Mouse (Mus musculus) liver, embryonic 12.5 days (tissue): Measurements from ENCODE around the gene Olfr556. TPM values are rescaled to one million over a fixed set of nuclear protein-coding genes. Genes with fewer than 3 reads are reported as not detected.

ENCODE experiments used
- ATAC-seq: fragments of 200-750 bp; cut with Nextera tagmentation; 2 replicates; pipeline ENCODE4 v1.8.0; 2017; ENCODE audit warnings: moderate number of reproducible peaks, mild to moderate bottlenecking, moderate library complexity
- H3K27ac ChIP-seq: fragments of 300-500 bp; sonication (generic); 2 replicates; pipeline ENCODE4 v1.5.1; 2016; ENCODE audit warnings: mild to moderate bottlenecking
- H3K27me3 ChIP-seq: fragments of 300-500 bp; sonication (generic); replicated peaks from 2 replicates; pipeline ENCODE4 v1.6.1; 2016; ENCODE audit warnings: mild to moderate bottlenecking, moderate library complexity
- H3K36me3 ChIP-seq: fragments of 300-500 bp; sonication (generic); 2 replicates; pipeline ENCODE4 v1.6.1; 2016; ENCODE audit warnings: mild to moderate bottlenecking, moderate library complexity
- H3K4me1 ChIP-seq: fragments of 300-500 bp; sonication (generic); 2 replicates; pipeline ENCODE4 v1.6.1; 2016
- H3K4me2 ChIP-seq: fragments of 300-500 bp; sonication (generic); 2 replicates; pipeline ENCODE4 v1.6.1; 2016; ENCODE audit warnings: mild to moderate bottlenecking, moderate library complexity
- H3K4me3 ChIP-seq: fragments of 300-500 bp; sonication (generic); 2 replicates; pipeline ENCODE4 v1.5.1; 2016; ENCODE audit warnings: mild to moderate bottlenecking, moderate library complexity
- H3K9ac ChIP-seq: fragments of 300-500 bp; sonication (generic); 2 replicates; pipeline ENCODE4 v1.6.1; 2016; ENCODE audit warnings: mild to moderate bottlenecking, moderate library complexity
- H3K9me3 ChIP-seq: fragments of 300-500 bp; sonication (generic); replicated peaks from 2 replicates; pipeline ENCODE4 v1.6.1; 2016; ENCODE audit warnings: mild to moderate bottlenecking, moderate library complexity
- WGBS: fragments of 180-500 bp; shearing (Covaris S2); methylation state at CpG from one replicate; pipeline ENCODE4 v1.1.7; 2016; ENCODE audit not compliant: insufficient replicate concordance; 5-methylcytosine and 5-hydroxymethylcytosine counted together
- polyA plus RNA-seq: library from polyadenylated mRNA; unstranded; fragments of >200 nt; fragmentation: Nextera tagmentation; extraction: Ambion mirVana; gene quantifications from 2 replicates; pipeline ENCODE4 v1.2.1, GENCODE M21; 2016

Olfr556 gene
- polyA plus RNA-seq, 1 experiment from 2014 or later: not detected

DNA sequence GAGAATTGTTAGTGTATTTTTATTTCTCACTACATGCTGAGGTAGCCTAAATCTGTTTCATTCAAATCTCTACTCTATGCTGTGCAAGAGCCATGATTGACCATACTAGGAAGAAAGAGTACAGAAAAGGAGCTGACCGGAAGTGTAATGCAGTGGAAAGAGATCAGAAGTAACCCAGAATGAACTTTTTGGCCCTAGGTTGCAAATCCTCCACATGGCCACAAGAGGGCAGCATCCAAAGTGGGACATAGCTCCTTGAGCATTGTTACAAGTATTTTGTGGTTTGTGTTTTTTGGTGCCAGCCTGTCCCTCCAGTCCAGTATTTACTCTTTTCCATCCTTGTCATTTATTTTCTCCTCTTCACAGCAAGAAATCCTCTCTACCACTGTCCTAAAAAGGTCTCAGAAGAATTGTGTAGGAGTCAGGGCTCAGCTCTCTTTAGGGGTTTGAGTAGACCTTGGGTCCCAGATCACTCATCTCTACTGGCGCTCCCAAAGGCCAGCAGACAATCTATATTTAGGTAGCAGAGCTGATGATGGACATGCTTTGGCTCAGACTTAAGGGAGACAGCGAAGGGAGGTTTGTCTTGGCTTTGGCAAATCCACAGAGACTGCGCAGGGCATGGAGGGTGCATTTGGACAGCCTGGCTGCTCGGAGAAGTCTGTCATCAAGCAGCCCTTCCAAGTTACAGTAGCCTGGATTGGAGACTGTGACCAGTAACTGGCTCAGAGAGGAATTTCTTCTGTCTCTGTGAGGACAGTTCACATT lies 30.8 kb downstream of the Olfr556 start, which contains the start of gene Olfr557:
Gene Olfr557, plus strand, starts transcription at position 553 of the 768 bp plus-strand sequence.
- Histone ChIP-seq H3K4me2 (no peak within 1 kb of the TSS), H3K27me3 (no peaks in the 10 kb centered on the region), H3K9ac (no peak within 1 kb of the TSS), H3K36me3 (no peaks in the 10 kb centered on the region), H3K9me3 (no peaks in the 10 kb centered on the region), H3K4me3 (no peak within 1 kb of the TSS), H3K4me1 (no peaks in the 10 kb centered on the region), H3K27ac (no peak within 1 kb of the TSS)
- 67% methylated on average over 5 of the region's 5 CpGs for WGBS
- no peak for ATAC-seq

DNA sequence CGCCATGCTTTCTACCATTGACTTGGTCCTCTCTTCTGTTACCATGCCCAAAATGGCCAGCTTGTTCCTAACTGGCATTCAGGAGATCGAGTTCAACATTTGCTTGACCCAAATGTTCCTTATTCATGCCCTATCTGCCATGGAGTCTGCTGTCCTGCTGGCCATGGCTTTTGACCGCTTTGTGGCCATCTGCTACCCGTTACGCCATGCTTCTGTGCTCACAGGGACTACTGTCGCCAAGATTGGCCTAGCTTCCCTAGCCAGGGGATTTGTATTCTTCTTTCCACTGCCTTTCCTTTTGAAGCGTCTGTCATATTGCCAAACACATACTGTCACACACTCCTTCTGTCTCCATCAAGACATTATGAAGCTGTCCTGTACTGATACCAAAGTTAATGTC lies 33.8 kb downstream of the Olfr556 start:
- no peak overlapping the region for H3K27ac ChIP-seq
- no peak overlapping the region for H3K4me3 ChIP-seq
- 70% methylated on average over 7 of the region's 7 CpGs for WGBS
- H3K36me3 ChIP-seq: no peaks in the 10 kb centered on the region
- no peaks in the 10 kb centered on the region for H3K27me3 ChIP-seq
- H3K9me3 ChIP-seq: no peaks in the 10 kb centered on the region
- H3K4me1 ChIP-seq: no peaks in the 10 kb centered on the region
- no peak for ATAC-seq
- no peak overlapping the region for H3K9ac ChIP-seq
- no peak overlapping the region for H3K4me2 ChIP-seq

DNA sequence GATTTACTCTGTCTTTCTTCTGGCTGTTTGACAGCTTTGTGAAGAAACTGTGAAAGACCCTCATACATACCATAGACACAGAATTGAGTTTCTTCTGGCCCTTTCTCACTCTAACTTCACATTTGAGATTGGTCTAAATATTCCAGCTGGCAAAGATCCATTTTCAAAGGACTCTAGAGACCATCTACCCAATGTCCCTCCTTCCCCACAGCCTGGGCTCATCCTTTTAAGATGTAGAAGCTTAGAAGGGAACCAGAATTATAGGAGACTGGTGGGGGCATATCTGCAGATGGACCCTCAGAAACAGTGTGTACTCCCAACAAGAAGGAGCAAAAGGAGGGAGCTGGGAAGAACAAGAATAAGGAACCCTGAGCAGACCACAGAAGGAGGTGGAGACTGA lies 37.2 kb downstream of the Olfr556 start, which contains the start of gene Olfr558:
Gene Olfr558, plus strand, starts transcription at position 301 of the 400 bp plus-strand sequence.
- Histone ChIP-seq H3K4me3 (no peak within 1 kb of the TSS), H3K4me2 (no peak within 1 kb of the TSS), H3K4me1 (no peaks in the 10 kb centered on the region), H3K9me3 (no peaks in the 10 kb centered on the region), H3K9ac (no peak within 1 kb of the TSS), H3K36me3 (no peaks in the 10 kb centered on the region), H3K27ac (no peak within 1 kb of the TSS), H3K27me3 (no peaks in the 10 kb centered on the region)
- ATAC-seq: no peak

DNA sequence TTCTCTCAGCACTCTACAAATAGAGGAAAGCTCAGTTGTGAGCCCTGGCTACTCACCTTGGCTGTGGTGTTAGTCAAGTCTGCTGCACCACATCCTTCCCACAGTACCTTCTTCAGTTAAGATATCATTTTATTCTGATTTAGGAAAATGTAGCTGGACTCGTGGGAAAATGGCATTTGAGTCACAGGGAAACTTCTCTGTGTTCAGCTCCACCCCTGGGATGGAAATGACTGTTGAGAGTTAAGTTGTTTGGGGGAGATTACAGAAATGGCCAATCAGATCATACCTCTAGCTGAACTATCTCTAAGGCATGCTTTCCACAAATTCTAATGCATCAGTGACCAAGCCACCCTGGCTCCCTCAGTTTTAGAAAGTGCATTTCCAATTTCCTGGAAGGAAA lies 54.3 kb downstream of the Olfr556 start, which contains the start of gene Olfr33:
Gene Olfr33, minus strand, starts transcription at position 101 of the 400 bp plus-strand sequence.
- Histone ChIP-seq H3K27ac (no peak within 1 kb of the TSS), H3K9me3 (no peaks in the 10 kb centered on the region), H3K4me3 (no peak within 1 kb of the TSS), H3K9ac (no peak within 1 kb of the TSS), H3K36me3 (no peaks in the 10 kb centered on the region), H3K4me2 (no peak within 1 kb of the TSS), H3K27me3 (no peaks in the 10 kb centered on the region), H3K4me1 (no peaks in the 10 kb centered on the region)
- ATAC-seq: no peak
- WGBS: 30% methylated on average over 1 of the region's 1 CpGs

Other genes starting within 250 kb of the Olfr556 start
- 254 and 266 TPM in 2 replicates for gene Rrm1, start 223.2 kb upstream of the Olfr556 start, polyA plus RNA-seq
- 0.33 and 0.41 TPM in 2 replicates for gene Olfr543, start 183.2 kb upstream of the Olfr556 start, polyA plus RNA-seq
- 0.04 and 0.19 TPM in 2 replicates for gene Olfr544, start 176.6 kb upstream of the Olfr556 start, polyA plus RNA-seq
- not detected in 2 replicates for gene Olfr545, start 165.3 kb upstream of the Olfr556 start, polyA plus RNA-seq
- gene Olfr547, start 130.2 kb upstream of the Olfr556 start, polyA plus RNA-seq: not detected in 2 replicates
- gene Olfr548-ps1, start 124.0 kb upstream of the Olfr556 start, polyA plus RNA-seq: not detected in 2 replicates
- not detected in 2 replicates for gene Olfr549, start 115.0 kb upstream of the Olfr556 start, polyA plus RNA-seq
- 0.49 and 0.62 TPM in 2 replicates for gene Trim21, start 99.4 kb upstream of the Olfr556 start, polyA plus RNA-seq
- not detected in 2 replicates for gene Olfr550, start 93.5 kb upstream of the Olfr556 start, polyA plus RNA-seq
- gene Olfr551, start 73.0 kb upstream of the Olfr556 start, polyA plus RNA-seq: not detected in 2 replicates
- gene Olfr552, start 67.1 kb upstream of the Olfr556 start, polyA plus RNA-seq: not detected in 2 replicates
- not detected in 2 replicates for gene Olfr553, start 46.7 kb upstream of the Olfr556 start, polyA plus RNA-seq
- not detected in 2 replicates for gene Olfr554, start 26.5 kb upstream of the Olfr556 start, polyA plus RNA-seq
- not detected in 2 replicates for gene Olfr555, start 6.1 kb upstream of the Olfr556 start, polyA plus RNA-seq
- gene Trim68, start 22.4 kb downstream of the Olfr556 start, polyA plus RNA-seq: 2.2 and 2.7 TPM in 2 replicates
- not detected in 2 replicates for gene Olfr557, start 31.0 kb downstream of the Olfr556 start, polyA plus RNA-seq
- gene Olfr558, start 37.3 kb downstream of the Olfr556 start, polyA plus RNA-seq: not detected in 2 replicates
- gene Olfr33, start 54.2 kb downstream of the Olfr556 start, polyA plus RNA-seq: not detected in 2 replicates
- gene Olfr559, start 62.6 kb downstream of the Olfr556 start, polyA plus RNA-seq: not detected in 2 replicates
- gene Olfr560, start 94.5 kb downstream of the Olfr556 start, polyA plus RNA-seq: not detected in 2 replicates
- gene Olfr78, start 94.6 kb downstream of the Olfr556 start, polyA plus RNA-seq: not detected in 2 replicates
- gene Olfr561, start 106.3 kb downstream of the Olfr556 start, polyA plus RNA-seq: not detected in 2 replicates
- gene Olfr564, start 138.6 kb downstream of the Olfr556 start, polyA plus RNA-seq: not detected in 2 replicates
- gene Olfr566, start 193.9 kb downstream of the Olfr556 start, polyA plus RNA-seq: not detected in 2 replicates
- gene Olfr568, start 212.2 kb downstream of the Olfr556 start, polyA plus RNA-seq: not detected in 2 replicates
- not detected in 2 replicates for gene Olfr569, start 226.0 kb downstream of the Olfr556 start, polyA plus RNA-seq
- gene Olfr570, start 229.7 kb downstream of the Olfr556 start, polyA plus RNA-seq: not detected in 2 replicates